Mouse (Mus musculus) skeletal muscle tissue, adult 2 months (tissue): ENCODE results near the gene Fam83e.

ENCODE experiments used
- DNase-seq: peaks from one replicate; pipeline ENCODE4 v3.0.0-alpha.2; 2012; ENCODE audit warnings: low read depth, low spot score

The Fam83e gene

DNA sequence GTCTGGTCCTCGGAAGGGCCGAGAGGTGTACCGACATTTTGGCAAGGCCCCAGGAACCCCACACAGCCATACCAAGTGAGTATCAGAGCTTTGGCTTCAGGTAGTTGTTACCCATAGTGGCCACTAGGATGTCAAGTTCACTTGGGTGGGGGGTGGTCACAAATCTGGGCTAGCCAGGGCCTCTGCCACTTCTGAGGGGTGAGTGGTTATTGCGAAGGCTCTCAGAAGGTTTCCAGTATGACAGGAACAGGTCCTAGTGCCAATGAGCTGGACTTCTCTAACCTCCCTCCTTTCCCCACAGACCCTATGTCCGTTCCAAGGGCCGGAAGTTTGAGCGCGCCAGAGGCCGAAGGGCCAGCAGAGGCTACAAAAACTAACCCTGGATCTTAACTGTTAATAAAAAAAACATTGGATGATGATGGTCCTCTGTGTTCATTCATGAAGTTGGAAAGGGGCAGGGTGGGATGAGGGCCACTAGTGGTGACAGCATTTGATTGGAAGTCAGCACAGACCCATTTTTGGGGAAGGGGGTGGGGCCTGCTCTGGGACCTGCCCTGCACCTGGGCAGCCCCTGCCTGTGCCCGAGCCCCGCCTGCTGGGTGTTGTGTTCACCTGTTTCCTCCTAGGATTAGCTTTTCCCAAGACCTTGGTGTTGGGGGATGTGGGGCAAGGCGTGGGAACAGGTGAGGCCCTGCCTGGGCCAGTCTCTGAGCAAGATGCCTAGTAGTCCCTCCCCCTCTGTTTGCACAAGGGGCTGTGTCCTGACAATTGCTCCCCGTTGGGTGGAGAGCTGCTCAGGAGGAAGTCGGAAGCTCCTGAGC lies at the start of gene Fam83e:
TSS of gene Fam83e (plus strand) at position 800 of the 821 bp plus-strand sequence.
- no peak for DNase-seq

DNA sequence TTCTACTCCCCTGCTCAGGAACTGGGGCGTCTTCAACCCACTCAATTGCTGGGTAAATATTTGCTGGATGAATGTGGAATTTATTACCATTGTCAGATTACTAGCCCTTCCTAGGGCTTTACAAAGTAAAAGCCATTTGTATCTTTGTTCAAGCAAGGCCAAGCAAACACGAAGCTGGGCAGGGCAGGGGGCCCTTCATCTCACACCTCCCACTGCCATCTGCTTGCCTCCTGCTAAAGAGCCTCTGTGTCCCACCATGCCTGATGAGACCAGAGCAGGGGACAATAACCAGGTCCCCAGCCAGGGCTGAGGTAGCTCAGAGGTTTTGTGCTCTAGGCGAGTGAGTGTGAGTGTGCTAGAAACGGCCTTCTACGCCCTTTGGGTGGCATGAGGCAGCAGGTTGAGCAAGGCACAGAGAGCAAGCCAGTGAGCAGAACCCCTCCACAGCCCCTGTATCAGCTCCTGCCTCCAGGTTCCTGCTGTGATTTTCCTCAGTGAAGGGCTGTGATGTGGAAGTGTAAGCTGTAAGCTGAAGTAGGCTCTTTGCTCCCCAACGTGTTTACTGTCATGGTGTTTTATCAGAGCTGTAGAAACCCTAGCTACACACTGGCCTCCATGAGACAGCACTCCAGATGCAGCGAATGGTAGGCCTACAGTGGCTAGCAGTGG lies 43.3 kb upstream of the Fam83e start:
- no peak for DNase-seq

DNA sequence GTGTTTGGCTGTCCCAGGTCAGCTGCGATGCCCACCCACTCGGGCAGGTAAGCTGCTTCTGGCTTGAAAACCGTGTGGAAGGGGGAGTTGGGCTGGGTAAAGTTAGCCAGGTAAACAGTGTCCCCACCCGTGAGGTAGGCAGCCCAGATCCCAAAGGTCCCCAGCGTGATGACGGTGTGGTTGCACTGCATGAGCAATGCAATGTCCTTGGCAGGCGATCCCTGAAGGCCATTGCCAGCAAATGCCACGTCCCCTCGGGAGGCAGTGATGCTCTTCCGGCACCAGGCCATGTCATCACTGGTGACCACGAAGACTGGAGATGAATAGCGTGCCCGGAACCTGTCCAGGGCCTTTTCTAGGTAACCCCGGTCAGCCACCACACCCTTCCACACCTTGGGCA lies 42.5 kb upstream of the Fam83e start:
- no peak for DNase-seq

DNA sequence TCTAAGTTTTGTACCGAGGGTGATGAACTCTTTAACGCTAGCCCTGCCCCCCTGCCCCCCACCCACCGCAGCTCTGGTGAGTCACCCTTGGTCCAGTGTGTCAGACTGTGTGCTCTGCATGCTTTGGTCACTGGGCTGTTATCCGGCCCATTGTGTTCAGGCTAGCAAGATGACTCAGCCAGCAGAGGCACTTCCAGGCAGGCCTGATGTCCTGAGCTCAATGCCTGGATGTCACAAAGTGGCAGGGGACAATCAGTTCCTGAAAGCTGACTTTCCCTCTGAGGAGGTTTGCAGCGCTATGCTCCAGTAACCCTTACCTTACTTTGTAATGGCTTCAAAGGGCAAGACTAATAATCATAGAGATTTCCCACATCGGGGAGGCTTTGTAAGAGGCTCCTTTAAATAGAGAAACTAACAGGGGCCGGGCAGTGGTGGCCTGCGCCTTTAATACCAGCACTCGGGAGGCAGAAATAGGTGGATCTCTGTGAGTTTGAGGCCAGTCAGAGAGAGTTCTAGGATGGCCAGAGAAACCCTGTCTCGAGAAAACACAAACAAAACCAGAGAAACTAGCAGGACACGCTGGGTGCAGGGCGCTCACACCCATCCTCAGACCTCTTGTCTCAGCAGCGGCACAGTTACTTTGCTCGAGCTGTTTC lies 40.9 kb upstream of the Fam83e start:
- DNase-seq, result no peak

DNA sequence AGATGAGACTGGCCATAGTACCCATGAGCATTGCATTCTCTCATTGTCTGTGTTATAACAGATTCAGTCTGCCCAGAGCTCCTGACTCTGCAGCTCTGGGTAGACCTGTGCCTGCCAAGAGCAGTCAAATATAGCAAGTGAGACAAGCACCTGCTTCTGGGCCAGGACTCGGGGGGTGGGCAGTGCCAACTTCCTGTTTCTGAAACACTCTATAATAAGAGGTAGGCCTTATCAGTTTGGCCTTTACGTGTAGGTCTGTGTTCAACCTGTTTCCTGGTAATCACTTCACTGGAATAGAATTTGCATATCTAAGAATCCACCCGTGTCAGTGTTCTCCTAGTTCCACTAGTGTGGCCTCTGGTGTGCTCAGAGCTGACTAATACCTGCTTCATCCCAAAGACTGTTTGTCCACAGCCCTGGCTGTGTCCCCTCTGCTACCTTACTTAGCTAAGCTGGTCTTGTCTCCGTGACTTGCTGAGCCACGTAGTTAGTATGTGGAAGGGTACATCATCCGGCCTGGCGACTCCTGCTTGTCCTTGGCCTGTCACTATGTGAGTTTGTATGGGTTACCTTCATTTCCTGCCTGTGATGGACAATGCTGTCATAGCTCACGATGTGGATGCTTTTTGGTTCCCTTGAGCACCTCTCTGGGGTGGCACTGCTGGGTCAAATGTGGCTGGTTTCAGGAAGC lies 39.8 kb upstream of the Fam83e start:
- peak; percentile 82 for DNase-seq

DNA sequence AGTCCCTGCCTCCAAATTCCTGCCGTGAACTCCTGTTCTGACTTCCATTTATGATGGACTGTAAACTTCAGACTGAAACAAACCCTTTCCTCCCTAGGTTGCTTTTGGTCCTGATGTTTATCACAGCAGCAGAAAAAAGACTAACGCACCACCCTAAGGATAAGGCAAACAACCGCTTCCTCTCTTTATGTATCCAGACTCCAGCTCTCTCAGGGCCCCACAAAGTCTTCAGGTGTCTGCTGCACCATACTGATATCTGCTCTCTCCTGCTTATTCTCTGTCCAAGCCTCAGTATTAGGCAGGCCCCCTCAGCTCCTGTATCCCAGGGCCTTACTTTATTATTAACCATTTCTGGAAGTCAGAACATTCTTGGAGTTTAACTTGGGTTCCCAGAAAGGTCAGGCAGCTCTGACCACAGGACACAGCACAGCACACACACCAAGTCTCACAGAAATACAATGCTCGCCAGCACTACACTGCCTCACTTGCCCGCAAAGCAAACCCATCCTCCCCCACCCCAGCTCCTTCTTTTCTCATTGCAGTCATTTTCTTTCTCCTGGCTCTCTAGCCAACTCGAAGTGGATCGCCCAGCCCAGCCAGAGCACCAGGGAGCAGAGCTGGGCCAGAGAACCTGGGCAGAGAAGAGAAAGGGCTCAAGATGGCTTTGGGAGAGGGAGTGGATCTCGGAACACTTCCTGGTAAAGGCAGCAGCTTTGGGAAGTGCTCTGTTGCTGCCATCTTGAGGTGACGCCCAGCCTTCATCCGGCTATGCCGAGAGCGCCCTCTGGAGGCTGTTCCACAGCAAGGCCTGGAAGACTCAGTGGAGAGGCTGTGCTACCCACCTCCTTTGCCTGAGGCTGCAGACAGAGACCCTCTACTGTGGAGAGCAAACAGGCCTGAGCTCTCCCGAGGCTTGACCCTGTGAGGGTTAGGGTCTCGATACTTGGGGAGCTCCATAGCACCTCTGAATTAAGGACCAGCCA lies 38.6 kb upstream of the Fam83e start:
- peak; percentile 89 for DNase-seq

DNA sequence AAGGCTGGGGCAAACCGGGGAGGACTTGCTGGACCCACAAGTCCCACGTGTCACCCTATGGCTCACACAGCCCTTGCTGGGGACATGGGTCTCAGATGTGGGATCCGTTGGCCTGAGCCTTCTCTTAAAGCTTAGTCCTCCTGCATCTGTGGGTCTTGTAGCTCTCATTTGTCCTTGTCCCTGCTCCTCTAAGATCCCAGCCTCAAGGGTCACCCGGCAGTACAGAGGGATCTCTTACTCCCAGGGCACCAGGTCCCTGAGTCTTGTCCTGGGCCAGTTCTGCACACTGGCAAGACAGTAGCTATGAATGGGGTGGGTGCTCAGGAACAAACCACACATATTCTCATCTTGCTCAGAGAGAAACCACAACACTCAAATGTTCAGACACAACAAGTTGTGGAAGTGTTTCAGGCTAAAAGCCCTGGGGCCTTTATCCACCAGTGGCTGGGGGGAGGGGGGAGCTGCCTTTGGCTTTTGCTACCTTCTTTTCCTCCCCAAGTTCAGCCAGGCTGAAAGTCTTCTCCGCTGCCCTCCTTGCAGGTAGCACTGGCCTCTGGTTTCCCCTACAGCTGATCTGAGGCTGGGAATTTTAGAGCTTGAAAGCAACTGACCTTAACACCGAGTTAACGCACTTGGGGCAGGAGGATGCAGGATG lies 37.5 kb upstream of the Fam83e start, which contains the start of gene Ntn5:
TSS of gene Ntn5 (plus strand) at position 627 of the 655 bp plus-strand sequence.
- DNase-seq, result no peak

DNA sequence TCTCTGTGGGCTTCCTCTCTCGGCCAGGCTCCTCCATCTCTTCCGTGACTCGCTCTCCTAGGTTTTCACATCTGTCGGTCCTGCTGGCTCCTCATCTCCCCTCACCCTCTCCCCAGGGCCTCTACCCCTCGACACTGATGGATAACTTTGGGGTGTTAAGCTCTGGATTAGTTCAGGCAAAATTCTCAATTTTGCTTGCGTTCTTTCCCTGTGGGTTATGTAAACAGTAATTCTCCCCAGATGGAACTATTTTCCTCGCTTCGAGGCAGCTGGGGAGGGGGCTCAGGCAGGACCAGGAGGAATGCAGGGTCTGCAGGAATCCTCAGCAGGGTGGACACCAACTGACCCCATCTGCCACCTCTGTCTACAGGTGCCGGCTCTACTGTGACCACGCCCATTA lies 35.2 kb upstream of the Fam83e start:
- no peak for DNase-seq

DNA sequence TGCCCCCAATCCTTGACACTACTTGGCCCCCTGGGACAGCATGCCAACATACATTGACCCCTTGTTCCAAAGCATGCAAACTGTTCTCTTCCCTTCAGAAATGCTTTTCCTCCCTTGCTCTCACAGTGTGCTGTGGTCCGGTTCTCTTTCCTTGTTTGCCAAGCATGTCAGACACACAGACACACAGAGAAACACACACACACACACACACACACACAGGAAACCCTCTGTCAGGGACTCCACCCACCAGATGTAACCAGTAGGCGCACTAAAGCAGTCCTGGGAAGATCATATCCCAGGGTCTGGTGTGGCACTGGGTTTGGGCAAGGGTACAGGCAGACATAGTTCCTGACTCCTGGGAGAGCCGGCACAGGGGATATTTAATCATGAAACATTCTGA lies 34.2 kb upstream of the Fam83e start:
- DNase-seq, result no peak

DNA sequence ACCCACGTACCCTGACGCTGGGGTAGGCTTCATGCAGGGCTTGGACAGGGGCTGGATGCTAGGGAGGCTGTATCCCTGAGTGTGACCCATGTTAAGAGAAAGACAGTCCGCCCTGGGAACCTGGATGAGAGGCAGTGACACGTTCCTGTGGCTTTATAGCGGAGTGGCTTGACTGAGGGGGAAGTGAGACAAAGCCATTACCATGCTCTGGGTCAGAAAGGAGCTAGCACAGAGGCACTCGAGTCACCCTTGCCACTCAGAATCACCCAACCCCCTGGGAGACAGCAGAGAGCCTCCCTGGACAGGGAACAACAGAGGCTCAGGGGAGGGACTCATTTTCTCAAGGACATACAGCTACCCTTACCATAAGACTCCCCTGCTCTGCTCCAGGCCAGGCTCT lies 31.9 kb upstream of the Fam83e start:
- DNase-seq, result no peak

DNA sequence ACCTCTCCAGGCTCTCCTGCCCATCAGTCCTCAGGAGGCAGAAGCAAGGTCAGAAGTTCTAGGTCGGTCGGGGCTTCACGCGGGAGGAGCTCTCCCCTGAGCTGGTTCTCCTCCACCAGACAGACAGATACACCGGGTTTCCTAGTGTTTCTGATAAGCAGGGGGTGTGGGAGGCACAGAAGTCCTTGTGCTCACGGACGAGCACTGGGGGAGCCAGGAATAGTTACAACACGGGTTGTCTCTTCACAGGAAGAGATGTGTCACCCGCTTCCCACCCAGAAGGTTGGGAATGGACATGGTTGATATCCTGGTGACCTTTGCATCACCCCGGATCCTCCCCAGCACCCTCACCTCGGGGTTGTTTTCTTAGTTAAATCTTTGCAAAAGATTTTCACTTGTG lies 31.2 kb upstream of the Fam83e start:
- no peak for DNase-seq

DNA sequence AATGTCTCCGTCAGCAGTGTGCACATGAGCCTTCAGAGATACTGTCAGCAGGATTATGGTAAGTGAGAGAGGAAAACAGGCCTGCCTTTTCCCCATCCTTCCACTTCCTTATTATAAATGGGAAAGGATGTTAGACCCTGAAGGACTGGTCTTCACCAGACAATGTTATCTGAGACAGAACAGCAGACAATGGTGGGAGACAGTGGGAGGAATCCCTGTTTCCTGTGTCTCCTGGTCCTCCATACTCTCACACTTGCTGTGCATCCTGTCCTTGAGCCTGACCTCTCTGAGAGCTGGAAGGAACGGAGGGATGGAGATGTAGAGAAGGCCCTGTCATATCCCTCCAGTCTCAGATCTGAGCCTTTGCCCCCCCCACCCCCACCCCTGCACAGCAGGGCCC lies 28.6 kb upstream of the Fam83e start:
- DNase-seq, result no peak

DNA sequence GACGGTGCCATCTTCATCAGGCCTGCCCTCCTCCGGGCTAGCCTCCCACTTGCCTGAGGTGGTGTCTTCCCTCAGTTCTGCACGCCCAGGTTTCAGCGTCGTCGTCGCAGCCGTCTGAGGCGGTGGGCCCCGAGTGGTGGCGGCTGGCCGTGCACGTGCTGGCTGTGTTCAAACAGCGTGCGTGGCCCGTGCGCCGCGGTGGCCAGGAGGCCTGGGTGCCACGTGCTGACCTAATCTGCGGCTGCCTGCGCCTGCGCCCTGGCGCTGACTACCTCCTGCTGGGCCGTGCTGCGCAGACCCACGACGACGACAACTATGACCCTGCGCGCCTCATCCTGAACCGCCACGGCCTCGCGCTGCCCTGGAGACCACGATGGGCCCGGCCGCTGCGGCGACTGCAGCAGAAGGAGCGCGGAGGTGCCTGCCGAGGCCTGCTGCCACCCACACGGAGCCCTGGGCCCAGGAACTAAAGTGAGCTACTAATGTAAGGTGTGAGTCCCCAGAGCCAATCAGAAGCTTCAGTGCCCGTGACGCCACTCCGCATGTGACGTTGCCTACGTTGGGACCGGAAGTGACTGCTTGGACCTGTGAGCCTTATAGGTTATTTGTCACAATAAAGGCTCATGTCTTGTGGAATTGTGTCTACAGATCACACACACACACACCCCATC lies 27.0 kb upstream of the Fam83e start, which contains the start of gene Sec1:
TSS of gene Sec1 (minus strand) at position 482 of the 671 bp plus-strand sequence.
- no peak for DNase-seq

DNA sequence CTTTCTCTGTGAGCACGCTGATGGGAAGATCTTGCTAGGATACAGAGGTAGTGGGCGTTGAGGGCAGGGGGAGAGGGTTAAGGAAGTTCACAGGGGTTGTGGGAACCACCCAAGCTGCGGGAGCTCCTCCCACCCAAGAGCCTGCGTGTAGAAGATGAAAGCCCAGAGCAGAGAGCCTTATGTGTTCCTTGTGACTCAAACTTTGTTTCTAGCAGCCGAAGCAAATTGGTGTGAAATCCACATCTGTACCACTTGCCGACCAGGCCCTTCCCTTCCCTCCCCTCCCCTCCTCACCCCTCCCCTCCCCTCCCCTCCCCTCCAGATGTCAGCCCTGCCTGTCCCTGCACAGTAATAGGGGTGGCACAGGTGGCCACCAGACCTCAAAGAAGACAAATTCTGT lies 25.9 kb upstream of the Fam83e start:
- DNase-seq, result no peak

DNA sequence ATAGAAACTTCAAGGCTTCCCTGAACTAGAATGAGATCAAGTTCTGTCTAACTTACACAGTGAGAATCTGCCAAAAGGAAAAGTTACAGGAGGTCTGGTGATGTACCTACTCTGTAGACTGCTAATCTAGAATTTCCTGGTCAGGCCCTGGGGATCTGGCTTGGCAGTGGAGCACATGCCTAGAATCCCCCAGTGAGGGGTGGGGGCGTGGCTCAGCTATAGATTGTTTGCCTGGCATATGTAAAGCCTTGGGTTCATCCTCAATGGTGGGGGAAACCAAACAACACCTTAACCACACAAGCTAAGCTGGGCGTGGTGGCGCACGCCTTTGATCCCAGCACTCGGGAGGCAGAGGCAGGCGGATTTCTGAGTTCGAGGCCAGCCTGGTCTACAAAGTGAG lies 23.1 kb upstream of the Fam83e start:
- no peak for DNase-seq

DNA sequence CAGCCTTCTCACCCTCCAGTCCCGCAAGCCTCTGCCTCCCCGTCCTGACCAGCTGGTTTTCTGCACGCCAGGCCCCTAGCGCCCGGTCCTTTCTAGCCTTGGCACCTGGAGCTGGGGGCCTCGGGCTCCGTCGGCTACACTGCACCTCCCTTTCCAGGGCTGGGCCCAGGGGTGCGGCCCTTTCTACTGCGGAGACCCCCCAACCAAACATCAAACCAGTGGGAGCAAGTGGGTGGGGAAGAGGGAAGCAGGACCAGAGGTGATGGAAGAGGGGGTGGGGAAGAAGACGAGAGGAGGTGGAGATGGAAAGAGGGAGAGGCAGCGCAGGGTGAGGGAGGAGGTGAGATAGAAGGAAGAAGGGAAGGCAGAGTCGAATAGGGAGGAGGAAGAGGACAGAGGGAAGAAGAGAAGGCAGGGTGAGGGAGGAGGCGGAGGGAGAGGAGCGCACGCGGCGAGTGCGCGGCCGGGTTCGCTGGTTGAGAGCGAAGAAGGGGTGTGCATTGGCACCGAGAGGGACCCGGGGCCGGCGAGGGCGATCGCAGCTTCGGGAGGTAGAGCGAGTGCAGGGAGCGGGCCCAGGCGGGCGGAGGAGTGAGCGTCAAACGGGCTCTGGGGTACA lies 21.4 kb upstream of the Fam83e start, which contains the start of gene Car11:
TSS of gene Car11 (plus strand) at position 321 of the 619 bp plus-strand sequence.
- DNase-seq, result no peak

DNA sequence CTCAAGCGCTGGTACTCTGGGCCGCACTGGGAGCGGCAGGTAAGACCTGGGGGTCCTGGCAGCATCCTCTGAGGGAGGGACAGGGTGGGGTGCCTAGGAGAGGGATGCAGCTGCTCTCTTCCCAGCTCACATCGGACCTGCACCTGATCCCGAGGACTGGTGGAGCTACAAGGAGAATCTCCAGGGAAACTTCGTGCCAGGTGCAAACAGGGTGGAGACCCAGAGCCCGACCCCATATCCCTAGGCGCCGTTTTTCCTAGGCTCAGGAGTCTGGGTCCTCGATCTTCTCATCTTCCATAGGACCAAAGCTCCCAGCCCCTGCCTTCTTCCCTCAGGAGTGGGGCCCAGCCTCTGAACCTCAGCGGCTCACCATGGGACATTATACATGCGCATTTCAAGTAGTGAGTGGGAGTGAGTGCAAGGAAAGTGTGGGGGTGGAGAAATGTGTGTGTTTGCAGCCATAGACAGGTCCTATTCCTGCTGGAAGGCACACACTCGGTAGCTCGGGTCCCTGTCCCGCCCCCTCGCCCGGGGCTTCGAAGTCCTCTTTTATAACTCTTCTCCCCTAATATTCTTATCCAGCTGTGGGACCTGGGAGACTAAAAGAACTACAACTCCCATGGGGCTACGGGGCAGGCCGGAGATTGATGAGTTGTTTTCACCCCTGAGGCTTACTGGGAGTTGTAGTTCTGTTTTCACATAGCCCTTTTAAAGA lies 20.6 kb upstream of the Fam83e start:
- DNase-seq, result peak; percentile 78

DNA sequence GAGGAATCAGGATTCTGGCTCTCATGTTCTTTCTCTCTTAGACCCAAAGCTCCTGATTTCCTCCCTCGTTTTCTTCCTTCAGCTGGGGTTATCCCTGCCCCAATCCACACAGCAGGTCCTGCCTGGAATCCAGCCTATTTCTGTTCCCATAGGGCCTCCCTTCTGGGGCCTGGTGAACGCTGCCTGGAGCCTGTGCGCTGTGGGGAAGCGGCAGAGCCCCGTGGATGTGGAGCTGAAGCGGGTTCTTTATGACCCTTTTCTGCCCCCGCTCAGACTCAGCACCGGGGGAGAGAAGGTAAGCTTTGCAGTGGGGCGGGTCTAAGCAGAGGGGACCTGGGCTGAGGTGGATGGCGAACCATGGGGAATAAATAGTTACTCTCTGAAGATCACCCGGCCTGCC lies 19.9 kb upstream of the Fam83e start:
- DNase-seq, result no peak
